Mouse (Mus musculus) lung, postnatal 0 days (tissue): ENCODE measurements at regions not wholly inside any gene's neighbourhood (a gene's known extent, or its start where the extent isn't known, plus 50 kb on each side); places are given as distances from the start of the nearest gene placed in this dataset.

Experiments
- CTCF ChIP-seq: IDR thresholded peaks from 2 replicates; pipeline ENCODE4 v1.5.1; 2016; ENCODE audit warnings: antibody characterized with exemption, mild to moderate bottlenecking
- EP300 ChIP-seq: IDR thresholded peaks from 2 replicates; pipeline ENCODE4 v1.6.1; 2016; ENCODE audit warnings: antibody characterized with exemption, mild to moderate bottlenecking, control low read depth

GRCm38 (mm10) chr17:80796386-80796785 is 68.1 kb upstream of the Map4k3 start:
- no peak for TF ChIP-seq CTCF
- no peak for TF ChIP-seq EP300
